Mouse (Mus musculus) embryo, embryonic 11 days (tissue): ENCODE measurements at regions not wholly inside any gene's neighbourhood (a gene's known extent, or its start where the extent isn't known, plus 50 kb on each side); places are given as distances from the start of the nearest gene placed in this dataset.
A peak's percentile ranks its signal among the peaks of the same experiment; 100 is the strongest.

Source experiments
- DNase-seq: peaks from one replicate; pipeline ENCODE4 v3.0.0-alpha.2; 2015

DNA sequence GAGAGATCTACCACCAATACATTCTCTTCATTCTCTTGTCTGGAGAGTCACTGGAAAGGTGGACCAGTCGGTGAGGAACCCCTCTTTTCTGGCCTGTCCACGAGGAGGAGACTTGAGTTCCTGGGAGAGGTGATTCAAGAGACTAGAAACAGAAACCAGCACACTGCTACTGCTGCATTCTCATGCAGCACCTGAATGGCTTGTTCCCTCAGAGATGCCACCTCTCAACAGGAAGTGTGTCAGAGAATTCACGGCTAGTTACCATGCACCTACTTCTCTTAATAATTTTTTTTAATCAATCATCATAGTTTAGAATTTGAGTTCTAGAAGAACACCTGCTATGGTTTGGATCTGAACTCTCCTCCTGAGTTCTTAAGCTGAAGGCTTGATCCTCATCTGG, 52.0 kb upstream of the Dynlrb2 start:
- no peak for DNase-seq

- DNase-seq, result no peak
Observed at GRCm38 (mm10) chr8:116451397-116451796, 53.4 kb upstream of the Dynlrb2 start.

GRCm38 (mm10) chr8:116447452-116447851, 57.3 kb upstream of the Dynlrb2 start:
- no peak for DNase-seq

DNA sequence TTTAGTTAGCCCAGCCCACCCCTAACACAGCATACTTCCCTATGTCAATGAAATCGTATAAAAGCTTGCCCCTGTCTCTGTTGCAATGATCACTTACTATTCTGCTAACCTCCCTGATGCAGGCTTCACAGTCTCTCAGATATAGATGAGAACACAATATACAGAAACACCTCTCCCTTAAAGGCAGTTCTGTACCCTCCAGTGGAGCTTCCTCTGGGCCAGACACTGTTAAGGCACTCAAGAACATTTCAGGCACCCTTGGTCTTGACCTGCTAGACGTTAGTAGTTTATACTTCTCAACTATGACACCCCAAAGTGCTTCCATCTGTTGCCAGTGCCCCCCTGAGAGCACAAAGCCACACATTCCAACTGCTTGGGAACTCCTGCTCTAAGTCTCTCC, 61.9 kb upstream of the Dynlrb2 start:
- DNase-seq, result no peak

- peak; percentile 87 for DNase-seq
Observed at GRCm38 (mm10) chr8:116438895-116439294, 65.9 kb upstream of the Dynlrb2 start.

GRCm38 (mm10) chr8:116435268-116435980, 69.3 kb upstream of the Dynlrb2 start:
- DNase-seq, result peak; percentile 17

DNA sequence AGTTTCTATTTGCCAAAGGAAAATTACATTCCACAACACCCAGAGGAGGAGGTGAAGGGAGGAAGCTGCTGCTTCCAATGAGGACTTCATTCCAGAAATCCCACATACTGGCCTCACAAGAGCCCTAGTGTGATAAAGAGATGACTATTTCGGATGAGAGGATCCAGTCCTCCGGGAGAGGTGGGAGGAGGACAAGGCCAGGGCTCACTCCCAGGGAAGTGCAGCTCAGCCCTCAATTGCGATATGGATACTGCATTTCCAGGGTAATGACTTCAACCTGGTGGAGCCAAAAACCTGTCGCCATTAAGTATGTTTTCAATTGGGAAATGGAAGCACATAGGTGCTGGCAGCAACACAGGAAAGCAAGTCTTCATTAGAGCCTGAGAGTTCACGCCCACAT, 74.7 kb upstream of the Dynlrb2 start:
- no peak for DNase-seq

GRCm38 (mm10) chr8:116429649-116430048, 75.1 kb upstream of the Dynlrb2 start:
- no peak for DNase-seq

DNA sequence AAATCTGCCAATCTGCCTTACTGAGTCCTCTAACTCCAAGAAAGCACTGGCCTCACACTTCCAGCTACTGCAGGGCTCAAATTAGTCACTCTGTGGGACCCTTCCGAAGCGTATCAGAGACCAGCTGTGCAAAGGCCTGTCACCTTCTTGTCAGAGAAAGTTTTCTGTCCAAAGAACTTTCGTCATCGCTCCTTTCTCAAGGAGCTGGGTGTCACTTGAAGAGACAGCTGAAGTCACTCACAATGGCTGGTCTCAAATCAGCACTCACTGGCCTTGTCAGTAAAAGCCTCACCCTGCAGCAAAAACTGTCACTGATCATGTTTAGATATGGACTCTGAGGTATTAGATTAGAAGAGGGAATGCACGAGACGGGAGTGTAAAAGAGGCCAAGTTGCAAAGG, 81.9 kb upstream of the Dynlrb2 start:
- DNase-seq, result no peak

DNA sequence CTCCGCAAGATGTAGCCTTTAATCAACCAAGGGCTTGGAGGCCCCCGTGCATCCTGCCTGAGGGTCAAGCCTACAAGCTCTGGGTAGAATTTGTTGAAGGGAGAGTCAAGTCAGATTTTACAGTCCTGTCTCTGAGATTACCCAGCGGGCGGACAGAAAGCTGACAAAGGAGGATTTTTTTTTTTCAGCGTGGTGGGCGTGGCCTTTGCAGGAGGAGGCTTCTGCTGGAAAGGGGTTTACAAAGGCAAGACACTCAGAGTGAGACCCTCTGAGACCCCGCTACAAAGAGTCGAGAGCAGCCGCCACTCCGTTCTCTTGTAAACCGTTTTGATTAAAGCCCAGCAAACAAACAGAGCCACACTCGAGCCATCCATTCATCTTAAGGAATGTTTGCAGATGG, 92.1 kb upstream of the Dynlrb2 start:
- peak; percentile 61 for DNase-seq

DNA sequence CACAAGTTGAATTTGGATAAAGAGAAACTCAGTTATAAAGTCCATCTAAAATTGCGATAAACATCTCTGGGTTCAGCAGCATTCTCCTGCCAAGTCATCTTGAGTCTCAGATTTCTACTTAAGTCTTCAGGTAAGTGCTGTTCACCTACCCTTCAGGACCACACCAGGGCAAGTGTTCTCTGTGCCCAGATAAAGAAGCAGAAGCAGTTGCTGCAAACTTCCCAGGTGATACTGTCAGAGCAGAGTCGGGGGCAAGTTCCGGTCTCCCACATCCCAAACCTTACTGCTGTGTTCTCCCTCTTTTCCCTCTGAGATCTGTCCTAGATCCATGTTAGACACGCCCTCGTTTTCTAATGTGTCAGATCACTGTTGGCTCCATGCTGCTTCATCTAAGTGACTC, 94.7 kb upstream of the Dynlrb2 start:
- no peak for DNase-seq

DNA sequence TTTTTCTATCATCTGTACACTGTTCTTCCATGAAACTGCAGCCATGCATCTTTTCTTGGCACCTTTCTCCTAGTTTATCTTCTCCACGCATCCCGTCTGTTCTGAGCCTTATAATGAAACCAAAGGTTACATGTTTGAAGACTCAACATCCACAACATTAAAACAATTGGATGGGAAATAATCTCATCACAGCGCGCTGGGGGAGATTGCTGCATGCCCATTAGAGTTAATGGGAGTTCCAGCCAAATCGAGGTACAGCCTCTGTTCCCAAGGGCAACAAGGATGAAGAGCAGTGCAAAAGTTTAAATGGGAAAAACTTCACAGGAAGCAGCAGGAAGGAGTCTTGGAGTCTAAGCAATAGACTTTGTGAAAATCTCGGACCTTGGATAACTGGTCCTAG, 95.8 kb upstream of the Dynlrb2 start:
- no peak for DNase-seq

GRCm38 (mm10) chr8:116404571-116404970, 100.2 kb upstream of the Dynlrb2 start:
- DNase-seq, result no peak

GRCm38 (mm10) chr8:116403366-116403765, 101.4 kb upstream of the Dynlrb2 start:
- no peak for DNase-seq

- no peak for DNase-seq
Observed at GRCm38 (mm10) chr8:116399452-116399851, 105.3 kb upstream of the Dynlrb2 start.

DNA sequence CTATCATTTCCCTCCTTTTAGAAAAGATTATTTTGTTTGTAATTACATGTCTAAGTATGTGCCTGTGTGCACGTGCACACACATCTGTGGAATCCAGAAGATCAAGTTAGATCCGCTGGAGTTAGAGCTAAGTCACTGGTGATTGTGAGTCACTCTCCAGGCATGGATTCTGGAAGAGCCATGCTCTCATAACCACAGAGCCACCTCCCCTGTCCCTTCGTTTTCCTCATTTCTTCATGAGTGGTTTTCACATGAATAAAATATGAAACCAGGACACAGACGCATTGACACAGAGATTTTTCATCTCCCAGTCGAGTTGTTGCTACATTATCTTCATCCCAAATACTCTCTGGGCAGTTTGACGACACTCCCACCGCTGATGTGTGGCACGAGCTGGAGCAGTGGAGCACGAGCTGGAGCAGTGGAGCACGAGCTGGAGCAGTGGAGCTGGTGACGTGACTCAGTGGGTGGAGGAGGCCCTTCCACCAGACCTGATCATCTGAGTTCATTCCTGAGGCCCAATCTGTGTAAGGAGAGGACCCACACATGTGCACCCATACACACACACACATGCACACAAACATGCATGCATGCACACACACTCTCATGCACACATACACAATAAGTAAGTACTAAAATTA, 106.1 kb upstream of the Dynlrb2 start:
- no peak for DNase-seq

- no peak for DNase-seq
Observed at GRCm38 (mm10) chr8:116385193-116385955, 119.4 kb upstream of the Dynlrb2 start.

GRCm38 (mm10) chr8:116384418-116385089, 120.2 kb upstream of the Dynlrb2 start:
- DNase-seq, result no peak

GRCm38 (mm10) chr8:116383495-116384417, 121.0 kb upstream of the Dynlrb2 start:
- DNase-seq, result peak; percentile 67

DNA sequence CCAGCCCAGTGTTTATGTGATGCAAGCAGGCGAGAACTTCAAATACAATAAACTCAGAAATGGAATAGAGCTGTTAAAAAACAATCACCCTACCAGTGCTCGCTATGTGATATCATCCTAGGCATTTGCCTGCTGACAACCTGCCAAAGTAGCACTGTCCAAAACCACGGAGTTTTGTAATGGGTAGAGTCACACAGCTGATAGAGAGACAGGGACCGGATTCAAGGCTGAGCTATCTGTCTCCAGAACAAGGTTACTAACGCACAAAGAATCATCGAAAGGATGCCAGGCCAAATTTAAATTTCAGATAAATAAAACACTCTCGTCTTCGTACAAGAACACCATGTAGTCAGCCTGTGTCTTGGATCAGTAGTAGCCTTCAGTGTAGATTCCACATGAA, 121.7 kb upstream of the Dynlrb2 start:
- DNase-seq, result no peak

DNA sequence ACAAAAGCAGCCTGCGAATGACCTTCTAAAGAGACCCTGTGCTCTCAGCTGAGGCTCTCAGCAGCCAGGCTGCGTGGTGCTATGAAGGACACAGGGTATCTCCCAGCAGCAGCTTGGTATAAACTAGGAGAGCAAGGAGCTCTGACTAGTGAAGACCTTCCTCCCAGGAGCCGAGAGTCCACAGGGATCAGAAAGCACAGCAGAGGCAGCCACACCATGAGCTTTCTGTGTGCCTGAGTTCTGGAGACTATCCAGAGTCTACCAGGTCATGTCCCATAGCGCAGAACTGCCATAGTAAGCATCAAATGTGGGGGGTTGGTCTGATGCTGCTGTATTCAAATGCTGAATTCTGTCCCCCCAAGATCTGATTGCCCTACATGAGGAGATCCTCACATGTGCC, 124.2 kb upstream of the Dynlrb2 start:
- no peak for DNase-seq

DNA sequence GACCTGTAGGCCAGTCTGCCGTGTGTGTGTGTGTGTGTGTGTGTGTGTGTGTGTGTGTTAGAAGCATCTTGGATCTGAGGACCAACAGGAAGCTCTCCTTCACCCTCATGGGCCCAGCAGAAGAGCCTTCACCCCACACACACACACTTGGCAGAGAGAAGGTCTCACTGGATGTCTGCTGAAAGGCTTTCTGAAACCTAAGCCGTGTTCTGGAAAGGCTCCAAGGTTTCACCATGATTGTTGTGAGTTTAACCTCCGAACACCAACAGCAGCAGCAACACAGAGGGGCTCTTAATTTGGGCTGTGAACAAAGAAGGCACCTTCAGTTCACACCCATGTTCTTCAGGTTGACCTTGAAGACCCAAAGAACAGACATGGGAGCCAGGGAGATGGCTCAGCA, 124.9 kb upstream of the Dynlrb2 start:
- no peak for DNase-seq
